ENCODE assay signal across 12 mouse cellular contexts in genomic region chr3:103379371-103379770, GRCm38 (mm10).
"Had no signal": no experiment of that assay in that cellular context is flagged by ENCODE, and none has a peak within 500 bp of the region (broad histone marks: within the 10 kb centered on the region; RNA-seq: fewer than 3 reads in every experiment).

No protein-coding gene starts in this region.

- H3K27ac ChIP-seq: limb, embryonic 12.5 days; liver, embryonic 13.5 days; midbrain, embryonic 12.5 days; neural tube, embryonic 15.5 days had no signal

- ATAC-seq: liver, postnatal 0 days had no signal

- DNase-seq: kidney, postnatal 25 days; layer of hippocampus, postnatal 36 days; liver; liver, embryonic 13.5 days; liver, postnatal 0 days; lung, postnatal 36 days; right cerebral cortex, adult 18-20 months; right cerebral cortex, postnatal 25 days; thymus, postnatal 4 days had no signal

- H3K27me3 ChIP-seq: limb, embryonic 12.5 days; liver, embryonic 13.5 days; midbrain, embryonic 12.5 days; neural tube, embryonic 15.5 days had no signal

- H3K36me3 ChIP-seq: limb, embryonic 12.5 days; liver, embryonic 13.5 days; midbrain, embryonic 12.5 days; neural tube, embryonic 15.5 days had no signal

- H3K4me1 ChIP-seq: midbrain, embryonic 12.5 days; neural tube, embryonic 15.5 days had no signal

- H3K9ac ChIP-seq: limb, embryonic 12.5 days; liver, embryonic 13.5 days; liver, postnatal 0 days; midbrain, embryonic 12.5 days; neural tube, embryonic 15.5 days had no signal

- H3K9me3 ChIP-seq: liver, embryonic 13.5 days; midbrain, embryonic 12.5 days; neural tube, embryonic 15.5 days had no signal

- H3K4me3 ChIP-seq: limb, embryonic 12.5 days; liver, embryonic 13.5 days; midbrain, embryonic 12.5 days; neural tube, embryonic 15.5 days had no signal
